Mouse (Mus musculus) limb, embryonic 10.5 days (tissue): ENCODE data around the gene Nacc2. TPM values are rescaled to one million over a fixed set of nuclear protein-coding genes. Genes with fewer than 3 reads are reported as not detected.

Experiments used
- DNase-seq: peaks from one replicate; pipeline ENCODE4 v3.0.0-alpha.2; 2017; ENCODE audit warnings: low spot score
- H3K27ac ChIP-seq: fragments of 300-500 bp; sonication (generic); 2 replicates; pipeline ENCODE4 v1.5.1; 2016; ENCODE audit warnings: mild to moderate bottlenecking
- H3K27me3 ChIP-seq: fragments of 300-500 bp; sonication (generic); 2 replicates; pipeline ENCODE4 v1.6.1; 2016; ENCODE audit warnings: low read depth, mild to moderate bottlenecking; ENCODE audit not compliant: poor library complexity, severe bottlenecking
- H3K36me3 ChIP-seq: fragments of 300-500 bp; sonication (generic); 2 replicates; pipeline ENCODE4 v1.6.1; 2016; ENCODE audit warnings: mild to moderate bottlenecking, moderate library complexity
- H3K4me1 ChIP-seq: fragments of 300-500 bp; sonication (generic); 2 replicates; pipeline ENCODE4 v1.6.1; 2016
- H3K4me3 ChIP-seq: fragments of 300-500 bp; sonication (generic); 2 replicates; pipeline ENCODE4 v1.5.1; 2016; ENCODE audit warnings: mild to moderate bottlenecking, moderate library complexity
- H3K9me3 ChIP-seq: fragments of 300-500 bp; sonication (generic); replicated peaks from 2 replicates; pipeline ENCODE4 v1.6.1; 2016; ENCODE audit warnings: mild to moderate bottlenecking
- WGBS: fragments of 180-500 bp; shearing (Covaris S2); methylation state at CpG from one replicate; pipeline ENCODE4 v1.1.7; 2016; 5-methylcytosine and 5-hydroxymethylcytosine counted together
- polyA plus RNA-seq: library from polyadenylated mRNA; unstranded; fragments of >200 nt; fragmentation: Nextera tagmentation; extraction: Ambion mirVana; gene quantifications from 2 replicates; pipeline ENCODE4 v1.2.1, GENCODE M21; 2016

The Nacc2 gene
- polyA plus RNA-seq, 1 experiment from 2014 or later: 3.6 TPM

DNA sequence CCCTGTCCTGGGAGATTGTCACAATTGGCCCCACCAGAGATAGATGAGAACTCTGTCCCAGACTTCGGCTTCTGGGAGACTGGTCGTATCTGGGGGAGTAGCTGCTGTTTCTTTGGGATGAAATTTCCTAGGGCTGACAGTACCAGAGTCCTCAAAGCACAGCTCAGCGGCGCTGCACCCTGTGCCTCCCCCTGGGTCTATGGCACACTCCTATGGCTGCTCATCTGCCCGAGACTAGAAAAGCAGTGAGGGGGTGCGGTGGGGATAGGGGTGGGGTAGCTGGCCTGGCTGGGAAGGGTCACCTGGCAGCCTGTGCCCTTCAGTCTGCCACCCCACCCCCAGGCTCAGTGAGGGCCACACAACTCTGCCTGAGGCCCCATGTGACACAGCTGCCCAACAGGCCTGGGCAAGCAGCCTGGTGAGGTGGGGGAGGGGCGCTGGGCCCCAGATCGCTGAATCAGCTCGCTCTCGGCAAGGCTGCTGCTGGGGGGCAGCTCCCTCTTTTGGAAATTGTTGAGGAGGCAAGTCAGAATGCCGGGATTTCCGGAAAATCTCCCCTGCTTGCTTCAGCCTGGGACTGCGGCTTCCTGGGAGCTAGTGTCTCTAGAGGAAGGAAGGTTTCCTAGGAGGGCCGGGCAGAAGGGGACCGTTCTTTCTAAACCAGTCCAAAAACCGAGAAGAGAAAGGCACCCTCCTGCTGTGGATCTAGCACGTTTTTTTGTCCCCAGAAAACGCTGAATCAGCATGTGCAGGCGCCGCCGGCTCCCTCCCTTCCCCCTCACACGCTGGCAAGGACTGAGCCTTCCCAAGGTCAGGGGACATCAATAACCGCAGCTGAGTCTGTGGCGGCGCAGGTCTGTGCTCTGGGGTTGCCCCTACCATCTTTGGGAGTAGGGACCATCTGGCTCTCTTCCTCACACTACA lies 9.9 kb upstream of the Nacc2 start:
- Histone ChIP-seq H3K36me3 (peaks cover 17% of the 10 kb centered on the region), H3K9me3 (no peaks in the 10 kb centered on the region), H3K27ac (peak overlapping the region; percentile 90), H3K4me3 (peak overlapping the region; percentile 49), H3K4me1 (peaks cover 23% of the 10 kb centered on the region), H3K27me3 (0 out of 2 replicates have a peak, but pooled peaks cover 4% of the 10 kb centered on the region)
- DNase-seq: peak; percentile 84
- WGBS: 4% methylated on average over 25 of the region's 25 CpGs

DNA sequence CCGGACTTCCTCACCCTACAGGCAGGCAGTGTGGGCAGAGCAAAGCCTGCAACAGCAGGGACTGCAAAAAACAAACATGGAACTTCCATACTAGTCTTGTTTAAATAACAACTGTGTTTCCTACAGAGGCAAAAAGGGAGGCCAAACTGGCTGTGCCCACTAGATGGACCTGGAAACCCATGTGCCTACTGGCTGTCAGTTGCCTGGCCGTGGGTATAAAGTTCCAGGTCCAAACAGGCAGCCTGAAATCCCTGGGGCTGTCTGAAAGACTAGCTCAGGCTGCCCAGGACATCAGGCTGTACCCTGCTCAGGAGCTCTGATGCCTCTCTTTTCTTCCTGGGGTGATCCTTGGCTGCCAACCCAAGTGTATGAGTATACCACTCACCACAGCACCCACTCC lies 8.3 kb upstream of the Nacc2 start:
- Histone ChIP-seq H3K9me3 (no peaks in the 10 kb centered on the region), H3K36me3 (peaks cover 5% of the 10 kb centered on the region; the same call in 1 of the 2 replicates), H3K27me3 (0 out of 2 replicates have a peak, but pooled peaks cover 4% of the 10 kb centered on the region), H3K4me1 (peaks cover 23% of the 10 kb centered on the region), H3K4me3 (no peak overlapping the region), H3K27ac (no peak overlapping the region)
- WGBS: 87% methylated on average over 2 of the region's 2 CpGs
- DNase-seq: no peak

DNA sequence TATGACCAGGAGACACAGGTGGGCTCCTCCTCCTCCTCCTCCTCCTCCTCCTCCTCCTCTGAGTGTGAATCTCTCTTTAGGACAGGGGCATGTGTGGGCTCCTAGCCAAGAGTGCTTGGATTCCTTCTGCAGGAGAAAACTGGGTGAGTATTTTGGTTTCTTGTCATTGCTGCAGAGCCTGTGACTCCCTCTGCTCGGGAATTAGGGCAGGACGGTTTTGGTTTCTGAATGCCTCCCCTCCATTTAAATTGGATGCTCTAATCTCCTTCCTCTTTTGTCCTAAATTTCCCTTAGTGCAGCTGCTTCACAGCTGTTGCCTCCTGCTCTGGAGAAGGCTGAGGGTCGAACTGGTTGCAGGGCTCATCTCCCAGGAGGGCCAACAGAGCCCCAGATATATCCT lies 6.9 kb upstream of the Nacc2 start:
- WGBS: 67% methylated on average over 3 of the region's 3 CpGs
- Histone ChIP-seq H3K27ac (no peak overlapping the region), H3K4me1 (peaks cover 23% of the 10 kb centered on the region), H3K27me3 (0 out of 2 replicates have a peak, but pooled peaks cover 4% of the 10 kb centered on the region), H3K9me3 (no peaks in the 10 kb centered on the region), H3K4me3 (no peak overlapping the region), H3K36me3 (no peaks in the 10 kb centered on the region)
- no peak for DNase-seq

DNA sequence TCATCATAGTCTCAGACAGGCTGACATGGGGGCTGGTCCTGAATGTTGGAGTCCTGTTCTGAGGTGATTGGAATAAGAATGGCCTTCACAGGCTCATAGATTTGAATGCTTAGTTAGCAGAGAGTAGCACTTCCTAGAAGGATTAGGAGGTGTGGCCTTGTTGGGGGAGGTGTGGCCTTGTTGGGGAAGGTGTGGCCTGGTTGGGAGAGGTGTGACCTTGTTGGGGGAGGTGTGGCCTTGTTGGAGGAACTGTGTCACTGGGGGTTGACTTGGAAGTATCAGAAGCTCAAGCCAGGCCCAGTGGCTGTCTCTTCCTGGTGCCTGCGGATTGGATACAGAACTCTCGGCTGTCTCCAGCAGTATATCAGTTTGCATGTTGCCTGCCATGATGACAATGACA lies 6.3 kb upstream of the Nacc2 start:
- Histone ChIP-seq H3K27ac (no peak overlapping the region), H3K4me1 (peaks cover 23% of the 10 kb centered on the region), H3K36me3 (no peaks in the 10 kb centered on the region), H3K9me3 (no peaks in the 10 kb centered on the region), H3K27me3 (peaks cover 7% of the 10 kb centered on the region; the same call in 1 of the 2 replicates), H3K4me3 (no peak overlapping the region)
- no peak for DNase-seq
- 91% methylated on average over 2 of the region's 2 CpGs for WGBS

DNA sequence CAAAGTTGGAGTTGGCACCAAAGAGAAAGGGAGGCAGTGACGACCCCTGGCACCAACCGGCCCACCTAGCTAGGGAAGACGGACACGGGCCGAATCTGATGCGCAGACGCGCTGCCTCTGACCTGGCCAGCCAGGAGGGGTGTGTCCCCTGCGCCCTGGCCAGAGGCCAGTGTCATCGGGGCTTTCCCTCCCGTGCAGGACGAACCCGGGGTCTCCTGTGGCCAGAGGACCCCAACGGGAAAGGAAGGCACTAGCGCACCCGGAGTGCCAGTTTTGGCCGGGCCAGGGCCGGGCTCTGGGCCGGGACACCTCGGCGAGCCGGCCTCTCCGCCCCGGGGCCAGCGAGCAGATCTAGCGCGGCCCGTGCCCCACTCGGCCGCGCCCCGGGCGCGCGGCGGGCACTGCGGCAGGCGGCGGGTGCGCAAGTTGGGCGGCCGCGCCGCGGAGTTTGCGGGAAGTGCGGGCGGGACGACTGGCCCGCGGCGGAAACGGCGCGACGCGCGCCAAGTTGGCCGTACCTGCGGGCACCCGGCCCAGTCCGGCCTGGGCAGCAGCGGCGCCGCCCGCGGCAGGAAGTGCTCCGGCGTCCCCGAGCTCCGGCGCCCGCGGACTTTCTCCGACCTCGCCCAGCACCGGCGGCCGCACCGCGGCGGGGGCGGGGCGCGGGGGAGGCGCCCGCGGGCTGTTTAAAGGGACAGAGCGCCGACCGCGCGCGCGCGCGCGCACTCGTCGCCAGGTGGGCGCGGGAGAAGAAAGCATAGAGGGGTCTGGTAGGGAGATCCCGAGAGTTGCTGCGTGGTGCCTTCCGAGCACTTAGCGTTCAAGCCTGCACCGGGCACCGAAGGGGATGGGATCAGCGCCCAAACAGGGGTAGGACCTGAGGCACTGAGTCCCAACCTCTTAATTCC lies 595 bp downstream of the Nacc2 start:
- DNase-seq: peak; percentile 66
- H3K27ac ChIP-seq: peak overlapping the region; percentile 82
- 2% methylated on average over 101 of the region's 109 CpGs for WGBS

DNA sequence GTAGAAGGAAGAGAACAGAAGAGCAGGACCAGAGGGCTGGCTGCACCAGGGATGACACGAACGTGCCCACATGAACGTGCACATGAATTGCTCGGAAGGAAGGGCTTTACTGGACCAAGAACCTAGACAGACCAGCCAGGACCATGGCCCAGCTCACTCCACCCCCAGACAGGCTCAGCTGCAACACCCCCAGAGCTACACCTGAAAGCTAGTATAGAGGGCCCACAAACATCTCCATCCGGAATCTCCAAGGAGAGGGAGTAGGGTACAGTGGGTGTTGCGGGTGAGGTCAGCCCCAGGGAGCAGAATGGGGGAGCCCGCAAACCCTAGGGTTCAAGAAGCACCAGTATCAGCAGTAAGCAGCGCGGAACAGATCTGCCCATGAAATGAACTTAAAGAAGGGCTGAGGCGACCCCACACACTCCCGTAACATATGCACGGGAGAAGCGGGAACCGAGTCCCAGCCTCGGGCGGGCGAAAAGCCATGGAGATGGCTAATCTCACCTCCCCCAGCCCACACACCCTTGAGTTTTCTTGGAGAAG lies 1.4 kb downstream of the Nacc2 start:
- peaks cover 30% of the 10 kb centered on the region for H3K4me1 ChIP-seq
- DNase-seq: no peak
- peak overlapping the region; percentile 79 for H3K4me3 ChIP-seq
- WGBS: 20% methylated on average over 17 of the region's 17 CpGs
- H3K27ac ChIP-seq: no peak overlapping the region
- no peaks in the 10 kb centered on the region for H3K36me3 ChIP-seq
- no peaks in the 10 kb centered on the region for H3K9me3 ChIP-seq
- peaks cover 64% of the 10 kb centered on the region for H3K27me3 ChIP-seq

More for the DNA sequence above, 595 bp downstream of the Nacc2 start:
- Histone ChIP-seq H3K4me1 (peaks cover 30% of the 10 kb centered on the region), H3K36me3 (no peaks in the 10 kb centered on the region), H3K27me3 (peaks cover 64% of the 10 kb centered on the region), H3K9me3 (no peaks in the 10 kb centered on the region), H3K4me3 (peak overlapping the region; percentile 79)

DNA sequence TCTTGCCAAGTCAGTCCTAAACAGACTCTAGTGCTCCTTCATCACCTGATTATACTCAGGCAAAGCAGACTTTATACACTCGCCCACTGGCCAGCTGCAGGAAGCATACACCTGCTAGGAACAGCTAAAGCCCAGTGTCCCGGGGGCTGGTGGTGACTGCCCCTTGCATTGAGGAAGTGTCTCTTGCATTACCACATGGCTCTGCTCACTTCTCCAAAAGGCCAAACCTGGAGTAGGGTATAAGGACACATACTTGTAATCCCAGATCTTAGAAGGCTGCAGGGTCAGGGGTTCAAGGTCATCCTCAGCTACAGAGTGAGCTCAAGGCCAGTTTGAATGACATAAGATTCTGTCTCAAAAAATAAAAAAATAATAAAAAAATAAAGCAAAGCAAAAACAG lies 3.4 kb downstream of the Nacc2 start:
- Histone ChIP-seq H3K27me3 (peaks cover 70% of the 10 kb centered on the region), H3K36me3 (no peaks in the 10 kb centered on the region), H3K9me3 (no peaks in the 10 kb centered on the region), H3K27ac (no peak overlapping the region), H3K4me3 (no peak overlapping the region), H3K4me1 (peaks cover 30% of the 10 kb centered on the region)
- DNase-seq: no peak
- 73% methylated on average over 2 of the region's 2 CpGs for WGBS

DNA sequence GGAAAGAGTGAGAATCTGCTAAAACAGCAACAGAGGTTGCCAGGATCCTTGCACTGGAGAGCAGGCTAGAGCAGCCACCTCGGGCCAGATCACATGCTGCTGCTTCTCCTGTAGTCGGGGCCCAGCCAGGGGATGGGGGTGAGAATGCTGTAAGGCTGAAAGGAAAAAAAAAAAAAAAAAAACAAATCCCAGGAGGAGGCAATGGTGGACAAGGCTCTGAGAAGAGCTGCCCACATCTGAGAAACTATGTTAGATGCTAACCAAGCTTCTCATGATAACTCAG lies 3.8 kb downstream of the Nacc2 start:
- Histone ChIP-seq H3K9me3 (no peaks in the 10 kb centered on the region), H3K4me3 (no peak overlapping the region), H3K4me1 (peaks cover 30% of the 10 kb centered on the region), H3K36me3 (no peaks in the 10 kb centered on the region), H3K27me3 (peaks cover 66% of the 10 kb centered on the region), H3K27ac (no peak overlapping the region)
- no peak for DNase-seq
- WGBS: 28% methylated on average over 2 of the region's 2 CpGs

DNA sequence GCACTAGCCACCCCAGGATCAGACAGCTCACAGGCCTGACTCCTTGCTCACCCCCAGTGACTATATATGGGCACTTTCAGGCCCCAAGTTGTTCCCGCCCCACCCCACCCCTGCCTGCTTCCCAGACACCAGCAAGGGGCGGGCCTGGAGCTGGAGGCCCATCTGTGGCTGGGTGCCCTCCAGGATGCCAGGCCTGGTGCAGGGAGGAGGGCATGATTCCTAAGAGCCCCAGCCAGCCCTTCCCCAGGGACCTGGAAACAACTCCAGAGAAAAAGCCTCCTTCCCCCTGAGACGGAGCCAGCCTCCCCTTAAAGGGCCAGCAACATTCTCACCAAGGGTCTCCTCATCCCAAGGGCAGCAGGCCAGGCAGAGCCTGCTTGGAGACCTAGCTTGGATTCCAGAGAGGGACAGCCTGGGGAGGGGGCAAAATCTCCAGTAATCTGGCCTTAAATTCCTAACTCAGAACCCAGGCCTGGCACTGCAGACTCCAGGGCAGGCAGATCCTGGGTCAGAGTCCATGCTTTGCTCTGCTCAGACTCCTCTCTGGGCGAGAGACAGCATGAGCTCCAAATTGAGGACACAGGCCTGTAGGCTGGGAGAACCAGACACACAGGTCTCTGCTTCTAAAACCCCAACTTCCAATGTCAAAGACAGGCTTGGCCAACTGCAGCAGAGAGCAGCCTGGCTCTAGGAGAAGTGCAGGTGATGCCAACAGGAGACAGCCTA lies 4.3 kb downstream of the Nacc2 start:
- Histone ChIP-seq H3K9me3 (no peaks in the 10 kb centered on the region), H3K27ac (peak overlapping the region; percentile 57), H3K27me3 (peaks cover 61% of the 10 kb centered on the region), H3K4me3 (no peak overlapping the region), H3K36me3 (no peaks in the 10 kb centered on the region), H3K4me1 (peaks cover 29% of the 10 kb centered on the region)
- DNase-seq: no peak
- 40% methylated on average over 4 of the region's 4 CpGs for WGBS

DNA sequence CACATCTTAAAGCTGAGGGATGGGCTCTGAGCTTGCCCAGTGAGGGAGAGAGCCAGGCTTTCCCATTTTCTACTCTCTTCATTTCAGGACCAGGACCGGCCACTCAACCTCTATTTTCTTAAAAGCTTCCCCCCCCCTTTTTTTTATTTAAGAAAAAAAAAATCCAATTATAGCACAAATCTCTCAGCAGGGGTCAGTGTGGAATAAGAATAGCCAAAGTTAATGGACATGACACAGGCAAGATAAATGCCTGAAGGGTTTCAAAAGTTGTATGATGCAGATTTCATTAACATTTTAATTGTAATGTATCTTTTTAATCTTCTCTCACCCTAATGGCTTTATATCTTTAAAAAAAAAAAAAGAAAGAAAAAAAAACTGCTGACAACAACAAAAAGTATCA lies 5.4 kb downstream of the Nacc2 start:
- DNase-seq: no peak
- no peaks in the 10 kb centered on the region for H3K9me3 ChIP-seq
- peaks cover 17% of the 10 kb centered on the region for H3K4me1 ChIP-seq
- no peaks in the 10 kb centered on the region for H3K36me3 ChIP-seq
- peaks cover 49% of the 10 kb centered on the region for H3K27me3 ChIP-seq
- H3K27ac ChIP-seq: no peak overlapping the region
- WGBS: 74% methylated on average over 1 of the region's 1 CpGs
- H3K4me3 ChIP-seq: no peak overlapping the region

DNA sequence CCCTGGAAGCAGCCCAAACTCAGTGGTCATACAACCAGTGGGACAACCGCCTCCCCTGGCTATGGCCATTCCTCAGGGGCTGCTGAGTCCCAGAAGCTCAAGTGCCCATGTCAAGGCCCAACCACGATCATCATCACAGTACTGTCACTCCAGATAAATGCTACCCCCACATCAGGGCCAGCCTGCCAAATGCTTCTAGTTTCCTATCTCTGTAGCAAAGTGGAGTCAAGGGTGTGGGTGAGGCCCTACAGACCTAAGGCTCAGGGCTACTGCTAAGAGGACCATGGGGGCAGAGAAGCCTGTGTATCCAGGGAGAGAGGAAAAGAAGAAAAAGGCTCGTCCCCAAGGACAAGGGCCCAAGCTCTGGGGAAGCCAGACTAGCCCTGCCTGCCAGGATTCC lies 6.5 kb downstream of the Nacc2 start:
- WGBS: 79% methylated on average over 3 of the region's 3 CpGs

DNA sequence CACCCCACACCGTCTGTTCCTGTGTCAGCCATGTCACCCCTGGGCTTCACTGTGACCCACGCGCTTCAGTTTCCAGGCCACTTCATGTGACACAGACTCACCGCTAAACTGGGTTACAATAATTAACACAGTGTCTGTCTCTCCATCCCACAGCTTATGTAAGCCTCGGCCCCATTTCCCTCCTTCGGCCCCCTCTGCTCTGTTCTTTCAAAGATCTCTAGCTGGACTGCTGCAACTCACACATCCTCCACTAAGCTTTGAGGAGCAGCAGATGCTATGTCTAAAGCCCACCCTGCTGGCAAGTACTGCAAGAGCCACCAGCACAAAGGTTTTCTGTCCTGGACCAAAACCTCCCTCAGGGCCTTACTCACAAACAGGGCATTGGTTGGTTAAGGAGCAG lies 7.8 kb downstream of the Nacc2 start:
- H3K4me3 ChIP-seq: no peak overlapping the region
- WGBS: 91% methylated on average over 6 of the region's 6 CpGs
- H3K36me3 ChIP-seq: no peaks in the 10 kb centered on the region
- H3K27ac ChIP-seq: no peak overlapping the region
- H3K9me3 ChIP-seq: no peaks in the 10 kb centered on the region
- H3K27me3 ChIP-seq: peaks cover 26% of the 10 kb centered on the region
- H3K4me1 ChIP-seq: peaks cover 7% of the 10 kb centered on the region
- DNase-seq: no peak

More for the DNA sequence above, 6.5 kb downstream of the Nacc2 start:
- Histone ChIP-seq H3K27me3 (peaks cover 39% of the 10 kb centered on the region), H3K4me3 (no peak overlapping the region), H3K4me1 (peaks cover 7% of the 10 kb centered on the region), H3K9me3 (no peaks in the 10 kb centered on the region), H3K27ac (no peak overlapping the region), H3K36me3 (no peaks in the 10 kb centered on the region)
- no peak for DNase-seq
